Mouse (Mus musculus) right cerebral cortex, postnatal 4 days (tissue): ENCODE measurements around the gene Add2.
A peak's percentile ranks its signal among the peaks of the same experiment; 100 is the strongest.

Experiments
- DNase-seq: peaks from one replicate; pipeline ENCODE4 v3.0.0-alpha.2; 2022

Gene Add2

GRCm38 (mm10) chr6:86148518-86148917 lies 120.0 kb downstream of the Add2 start:
- DNase-seq = no peak

GRCm38 (mm10) chr6:86149001-86149400 lies 120.5 kb downstream of the Add2 start:
- DNase-seq = no peak

GRCm38 (mm10) chr6:86152676-86153075 lies 124.2 kb downstream of the Add2 start:
- DNase-seq = no peak

- DNase-seq = no peak
These were observed 125.0 kb downstream of the Add2 start for GRCm38 (mm10) chr6:86153436-86153990.

GRCm38 (mm10) chr6:86154006-86154405 lies 125.5 kb downstream of the Add2 start:
- DNase-seq = no peak

- DNase-seq = no peak
These were observed 126.0 kb downstream of the Add2 start for GRCm38 (mm10) chr6:86154481-86154880.

- peak; percentile 32 for DNase-seq
These were observed 129.1 kb downstream of the Add2 start for GRCm38 (mm10) chr6:86157253-86158234.

GRCm38 (mm10) chr6:86160878-86161277 lies 132.4 kb downstream of the Add2 start:
- DNase-seq = no peak

GRCm38 (mm10) chr6:86161586-86161985 lies 133.1 kb downstream of the Add2 start:
- DNase-seq = no peak

GRCm38 (mm10) chr6:86164028-86164427 lies 135.5 kb downstream of the Add2 start:
- DNase-seq = no peak

- DNase-seq = no peak
These were observed 137.9 kb downstream of the Add2 start for GRCm38 (mm10) chr6:86166426-86166825.

GRCm38 (mm10) chr6:86167851-86168250 lies 139.4 kb downstream of the Add2 start:
- no peak for DNase-seq

GRCm38 (mm10) chr6:86169166-86169565 lies 140.7 kb downstream of the Add2 start:
- no peak for DNase-seq
